Mouse (Mus musculus) retina, adult 2 months (tissue): ENCODE measurements around the gene Srgap1.

ENCODE experiments used
- DNase-seq: peaks from one replicate; pipeline ENCODE4 v3.0.0-alpha.2; 2012; ENCODE audit warnings: low read depth, low spot score

Gene Srgap1

GRCm38 (mm10) chr10:122017063-122017462 lies 30.1 kb downstream of the Srgap1 start:
- no peak for DNase-seq

DNA sequence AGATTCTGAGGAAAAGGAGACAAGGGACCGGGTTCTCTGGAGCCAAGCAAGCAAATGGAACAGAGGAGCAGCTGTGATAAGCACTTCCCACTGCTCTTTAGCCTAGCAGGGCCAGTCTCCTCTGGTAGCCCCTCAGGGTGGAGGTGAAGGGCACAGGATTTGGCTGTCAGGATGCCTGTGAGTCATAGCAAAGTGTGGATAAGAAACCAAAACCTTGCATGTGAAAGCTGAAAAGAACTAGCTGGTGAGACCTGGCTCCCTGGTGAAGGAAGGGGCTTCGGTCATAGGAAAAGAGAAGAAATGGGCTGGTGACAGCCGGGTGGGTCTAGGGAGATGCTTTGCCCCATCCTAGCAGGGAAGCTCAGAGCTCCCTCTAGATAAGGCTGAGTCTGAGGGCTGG lies 30.5 kb downstream of the Srgap1 start:
- DNase-seq, result no peak

- no peak for DNase-seq
These were observed 34.8 kb downstream of the Srgap1 start for GRCm38 (mm10) chr10:122012321-122012720.

GRCm38 (mm10) chr10:122008731-122009391 lies 38.3 kb downstream of the Srgap1 start:
- no peak for DNase-seq

GRCm38 (mm10) chr10:122008370-122008730 lies 38.8 kb downstream of the Srgap1 start:
- DNase-seq, result no peak

DNA sequence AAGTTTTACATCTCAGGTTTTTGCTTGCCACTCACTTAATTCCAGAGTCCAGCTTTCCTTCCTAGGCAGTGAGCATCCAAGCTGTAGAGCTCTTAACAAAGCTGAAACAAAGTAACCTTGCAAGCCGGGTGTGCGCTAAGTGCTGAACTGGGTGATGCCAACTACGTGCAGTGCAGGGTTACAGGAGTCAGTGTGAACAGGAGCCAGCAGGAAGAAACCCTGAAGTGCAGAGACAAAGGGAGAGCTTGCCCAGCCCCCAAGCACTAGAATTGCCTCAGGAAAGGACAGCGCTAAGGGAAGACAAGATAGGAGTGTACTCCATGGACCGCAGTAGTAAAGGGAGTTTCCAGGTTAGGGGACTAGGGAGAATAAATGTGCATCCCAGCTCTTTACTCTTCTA lies 40.5 kb downstream of the Srgap1 start:
- DNase-seq, result no peak

GRCm38 (mm10) chr10:122006151-122006550 lies 41.0 kb downstream of the Srgap1 start:
- DNase-seq, result no peak

DNA sequence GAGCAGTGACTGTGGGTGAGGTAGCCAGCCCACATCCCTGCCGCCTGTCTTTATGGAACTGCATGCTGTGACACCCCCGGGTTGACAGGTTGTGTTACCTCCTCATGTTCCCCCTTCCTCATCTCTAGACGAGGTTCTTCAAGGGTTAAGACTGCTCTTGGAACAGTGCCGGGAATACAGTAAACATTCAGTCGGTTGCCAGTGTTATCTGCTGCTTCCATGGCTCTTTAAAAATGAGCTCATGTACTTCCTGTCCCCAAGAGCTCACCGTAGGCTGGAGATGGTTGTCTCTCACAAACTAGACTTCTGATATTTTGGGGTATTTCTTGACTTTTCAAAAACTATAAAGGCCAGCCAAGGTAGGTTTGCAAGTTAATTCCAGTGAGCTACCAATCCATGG lies 41.6 kb downstream of the Srgap1 start:
- DNase-seq, result no peak

DNA sequence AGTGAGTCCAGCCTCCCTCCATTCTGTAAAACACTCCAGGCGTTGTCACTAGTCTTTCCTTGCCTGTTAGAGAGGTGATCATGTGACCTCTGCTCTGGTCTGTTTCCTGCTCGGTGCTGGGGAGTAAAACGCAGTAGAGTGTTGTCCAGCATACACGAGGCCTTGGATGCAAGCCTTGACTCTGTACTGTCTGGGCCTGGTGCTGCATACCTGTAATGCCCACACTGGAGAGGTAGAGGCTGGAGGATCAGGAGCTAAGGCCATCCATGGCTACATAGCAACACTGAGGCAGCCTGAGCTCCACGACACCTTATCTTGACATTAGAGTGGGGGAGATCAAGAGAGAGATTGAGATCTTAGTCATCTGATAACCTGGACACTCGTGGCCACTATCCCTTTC lies 44.2 kb downstream of the Srgap1 start:
- DNase-seq, result no peak

- DNase-seq, result no peak
These were observed 48.3 kb downstream of the Srgap1 start for GRCm38 (mm10) chr10:121998806-121999205.

GRCm38 (mm10) chr10:121996500-121996899 lies 50.6 kb downstream of the Srgap1 start:
- DNase-seq, result no peak

- no peak for DNase-seq
These were observed 51.7 kb downstream of the Srgap1 start for GRCm38 (mm10) chr10:121995448-121995847.

- no peak for DNase-seq
These were observed 52.5 kb downstream of the Srgap1 start for GRCm38 (mm10) chr10:121994660-121995059.

DNA sequence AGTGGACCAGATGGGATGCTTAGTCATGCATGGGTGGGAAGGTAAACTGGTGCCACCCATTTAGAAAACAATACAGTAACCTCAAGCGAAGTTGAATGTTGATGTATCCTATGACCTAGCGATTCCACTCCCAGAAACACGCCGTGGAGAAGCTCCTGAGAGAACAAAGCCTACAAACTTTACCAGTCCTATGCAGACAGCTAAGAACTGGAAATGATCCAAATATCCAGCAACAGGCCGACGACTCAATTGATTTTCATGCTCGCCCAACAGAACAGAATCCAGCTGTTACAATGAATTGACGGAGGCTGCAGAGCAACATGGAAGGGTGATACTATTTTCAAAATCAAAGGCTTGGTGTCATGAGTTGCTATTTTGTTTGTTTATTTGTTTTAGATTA lies 54.5 kb downstream of the Srgap1 start:
- no peak for DNase-seq

GRCm38 (mm10) chr10:121986997-121987396 lies 60.1 kb downstream of the Srgap1 start:
- no peak for DNase-seq

DNA sequence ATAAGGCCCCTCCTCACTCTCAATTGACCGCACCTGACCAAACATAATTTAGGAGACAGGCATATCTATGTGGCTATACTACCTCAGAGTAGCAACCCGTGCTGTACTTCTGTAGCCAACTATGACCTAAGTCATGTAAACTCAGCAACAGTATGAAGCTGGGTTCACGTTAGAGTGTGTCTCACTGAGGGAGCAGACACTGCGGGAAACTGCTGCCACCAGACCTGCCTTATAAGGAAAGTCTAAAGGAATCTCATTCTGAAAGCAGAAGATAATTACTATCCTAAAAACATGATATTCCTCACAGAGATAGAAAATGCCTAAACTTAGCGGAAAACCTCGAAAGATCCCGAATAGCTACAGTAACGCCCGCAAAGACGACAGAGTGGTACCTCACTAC lies 62.2 kb downstream of the Srgap1 start:
- DNase-seq, result no peak

- no peak for DNase-seq
These were observed 63.0 kb downstream of the Srgap1 start for GRCm38 (mm10) chr10:121983993-121984610.

DNA sequence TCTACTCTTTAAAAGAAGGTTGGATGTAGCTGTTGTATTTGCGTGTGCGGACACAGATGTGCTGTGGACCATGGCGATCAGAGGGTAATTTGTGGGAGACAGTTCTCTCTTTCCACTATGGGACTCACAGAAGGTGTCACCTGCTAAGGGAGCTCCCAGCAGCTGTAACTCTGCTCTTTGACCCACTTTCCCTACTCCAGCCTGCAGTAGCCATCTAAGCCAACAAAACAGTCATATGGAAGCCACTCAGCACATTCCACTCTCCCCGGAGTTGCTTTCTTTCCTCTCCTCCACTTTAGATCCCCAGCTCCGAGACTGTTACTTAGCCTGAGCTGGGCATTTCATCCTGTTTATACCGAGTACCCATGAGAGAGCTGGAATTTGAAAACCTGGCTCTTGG lies 71.8 kb downstream of the Srgap1 start:
- no peak for DNase-seq

DNA sequence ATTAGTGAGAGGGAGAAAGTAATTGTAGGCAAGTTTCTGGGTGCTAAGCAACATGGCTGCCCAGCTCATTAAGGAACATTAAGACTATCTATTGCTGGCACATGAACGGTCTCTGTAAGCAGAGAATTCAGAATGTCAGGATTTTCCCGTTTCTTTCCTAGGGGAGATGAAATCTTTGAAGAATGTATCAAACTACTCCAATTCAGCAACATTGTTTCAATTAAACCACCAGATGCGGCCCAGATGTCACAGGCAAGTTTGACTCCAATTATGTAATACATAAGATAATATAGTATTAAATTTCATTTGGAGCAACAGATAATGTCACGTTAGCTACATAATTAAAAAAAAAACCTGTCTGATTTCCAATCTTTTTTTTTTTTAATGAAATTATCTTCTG lies 72.5 kb downstream of the Srgap1 start:
- no peak for DNase-seq

DNA sequence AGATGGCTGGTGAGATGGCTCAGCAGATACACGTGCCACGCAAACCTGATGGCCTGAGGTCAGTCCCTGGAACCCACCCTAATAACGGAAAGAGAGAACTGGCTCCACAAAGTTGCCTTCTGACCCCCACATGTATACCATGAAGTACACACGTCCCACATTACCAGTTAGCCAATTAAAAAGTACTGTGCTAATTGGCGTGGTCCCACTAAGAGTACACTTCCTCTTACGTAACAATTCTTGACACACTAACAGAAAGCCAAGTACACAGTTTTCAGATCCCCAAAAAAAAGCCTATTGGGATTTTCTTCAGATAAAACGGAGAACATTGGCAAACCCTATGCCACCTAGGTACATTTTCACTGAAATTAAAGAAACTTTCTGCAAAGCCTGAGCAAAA lies 73.8 kb downstream of the Srgap1 start:
- no peak for DNase-seq

- DNase-seq, result no peak
These were observed 74.7 kb downstream of the Srgap1 start for GRCm38 (mm10) chr10:121972249-121972892.

GRCm38 (mm10) chr10:121971658-121972057 lies 75.5 kb downstream of the Srgap1 start:
- no peak for DNase-seq

GRCm38 (mm10) chr10:121970912-121971311 lies 76.2 kb downstream of the Srgap1 start:
- DNase-seq, result no peak
